ENCODE assay signal across 8 mouse cellular contexts in genomic region chr17:45619386-45620256, GRCm38 (mm10). TPM values are rescaled to one million over a fixed set of nuclear protein-coding genes. Genes with fewer than 3 reads are reported as not detected.
DNase-seq lines count a peak whose midpoint lies in the region; ATAC-seq lines count a peak whose summit lies in the region.

No protein-coding gene starts in this region.

- no peaks in the 10 kb centered on the region for H3K9me3 ChIP-seq in heart, embryonic 15.5 days (replicated peaks)
- H3K9me3 ChIP-seq in megakaryocyte, embryonic 14.5 days = peaks cover 3% of the 10 kb centered on the region; the same call in 1 of the 2 replicates

- peak overlapping the region; percentile 43 for H3K4me2 ChIP-seq in heart, embryonic 15.5 days

- peak overlapping the region; percentile 7 for H3K4me3 ChIP-seq in heart, embryonic 15.5 days
- peak overlapping the region; percentile 75 for H3K4me3 ChIP-seq in megakaryocyte, embryonic 14.5 days (replicated peaks)

- peaks cover 13% of the 10 kb centered on the region; the same call in 1 of the 2 replicates for H3K4me1 ChIP-seq in heart, embryonic 15.5 days (replicated peaks)
- peaks cover 24% of the 10 kb centered on the region for H3K4me1 ChIP-seq in megakaryocyte, embryonic 14.5 days

- 22% methylated on average over 20 of the region's 20 CpGs for WGBS in heart, embryonic 15.5 days

- 0 out of 2 replicates have a peak, but pooled peaks have one; percentile 72 for ATAC-seq in heart, embryonic 15.5 days (replicated peaks; ENCODE audit: insufficient number of reproducible peaks, insufficient read depth, low FRiP score, low read depth)

- no peaks in the 10 kb centered on the region for H3K36me3 ChIP-seq in heart, embryonic 15.5 days
- H3K36me3 ChIP-seq in megakaryocyte, embryonic 14.5 days (replicated peaks; ENCODE audit: low read length) = no peaks in the 10 kb centered on the region

- no peak overlapping the region for H3K9ac ChIP-seq in heart, embryonic 15.5 days

- H3K27ac ChIP-seq in heart, embryonic 15.5 days = peak overlapping the region; percentile 75

- no peaks in the 10 kb centered on the region for H3K27me3 ChIP-seq in heart, embryonic 15.5 days
- H3K27me3 ChIP-seq in megakaryocyte, embryonic 14.5 days (replicated peaks) = peaks cover 63% of the 10 kb centered on the region

- DNase-seq in CD4-positive, CD25-positive, alpha-beta regulatory T cell, adult 2 months (ENCODE audit: low read depth, low spot score) = peak; percentile 58
- DNase-seq in ZHBTc4 (ENCODE audit: low read depth, low spot score) = peak; percentile 86
- peak; percentile 57 for DNase-seq in kidney, postnatal 36 days
- peak; percentile 61 for DNase-seq in thymus, postnatal 4 days
- DNase-seq in frontal cortex, postnatal 10 days (ENCODE audit: low spot score in 2 of 2) = no peak
- DNase-seq in urinary bladder, postnatal 4 days (ENCODE audit: low spot score in 2 of 2) = no peak

RNA-seq across cellular contexts. Expression of gene Mymx, which starts 17.7 kb away (rescaled TPM):
- polyA plus RNA-seq in heart, embryonic 15.5 days (2015; fragmentation: Nextera tagmentation; extraction: Ambion mirVana) = 0.16 and 0.24 TPM in 2 replicates
- polyA plus RNA-seq in megakaryocyte, embryonic 14.5 days (2012; ENCODE audit: insufficient read depth, low replicate concordance) = not detected in 2 replicates

RNA-seq across cellular contexts. Expression of gene Slc29a1, which starts 20.2 kb away (rescaled TPM):
- polyA plus RNA-seq in heart, embryonic 15.5 days (2015; fragmentation: Nextera tagmentation; extraction: Ambion mirVana) = 90.9 and 120 TPM in 2 replicates
- polyA plus RNA-seq in megakaryocyte, embryonic 14.5 days (2012; ENCODE audit: insufficient read depth, low replicate concordance) = 24.7 TPM in 1 of 2 replicates, not detected in the other

RNA-seq across cellular contexts. Expression of gene Capn11, which starts 39.5 kb away (rescaled TPM):
- polyA plus RNA-seq in heart, embryonic 15.5 days (2015; fragmentation: Nextera tagmentation; extraction: Ambion mirVana) = 0.26 and 0.39 TPM in 2 replicates
- not detected in 2 replicates for polyA plus RNA-seq in megakaryocyte, embryonic 14.5 days (2012; ENCODE audit: insufficient read depth, low replicate concordance)

RNA-seq across cellular contexts. Expression of gene Hsp90ab1, which starts 46.5 kb away (rescaled TPM):
- 1,147 and 1,218 TPM in 2 replicates for polyA plus RNA-seq in heart, embryonic 15.5 days (2015; fragmentation: Nextera tagmentation; extraction: Ambion mirVana)
- 292 and 435 TPM in 2 replicates for polyA plus RNA-seq in megakaryocyte, embryonic 14.5 days (2012; ENCODE audit: insufficient read depth, low replicate concordance)

RNA-seq across cellular contexts. Expression of gene Slc35b2, which starts 55.9 kb away (rescaled TPM):
- 75.8 and 98.4 TPM in 2 replicates for polyA plus RNA-seq in heart, embryonic 15.5 days (2015; fragmentation: Nextera tagmentation; extraction: Ambion mirVana)
- 24.8 and 30.6 TPM in 2 replicates for polyA plus RNA-seq in megakaryocyte, embryonic 14.5 days (2012; ENCODE audit: insufficient read depth, low replicate concordance)

Comparison
In these comparisons a context has a peak if more than half of its experiments do, and no peak if none do; other contexts are left out.
1. DNase-seq: peak in CD4-positive, CD25-positive, alpha-beta regulatory T cell, adult 2 months (single experiment), ZHBTc4 (single experiment), kidney, postnatal 36 days (2 of 2) and thymus, postnatal 4 days (single experiment); none in frontal cortex, postnatal 10 days (0 of 2) and urinary bladder, postnatal 4 days (0 of 2).